Mouse (Mus musculus) liver, embryonic 14.5 days (tissue): Measurements from ENCODE around the gene Camsap3.

Experiments
- CTCF ChIP-seq: IDR thresholded peaks from 2 replicates; pipeline ENCODE4 v1.5.1; 2016; ENCODE audit warnings: antibody characterized with exemption, low read depth, control low read depth
- EP300 ChIP-seq: IDR thresholded peaks from 2 replicates; pipeline ENCODE4 v1.6.1; 2016; ENCODE audit warnings: antibody characterized with exemption, low read depth

DNA sequence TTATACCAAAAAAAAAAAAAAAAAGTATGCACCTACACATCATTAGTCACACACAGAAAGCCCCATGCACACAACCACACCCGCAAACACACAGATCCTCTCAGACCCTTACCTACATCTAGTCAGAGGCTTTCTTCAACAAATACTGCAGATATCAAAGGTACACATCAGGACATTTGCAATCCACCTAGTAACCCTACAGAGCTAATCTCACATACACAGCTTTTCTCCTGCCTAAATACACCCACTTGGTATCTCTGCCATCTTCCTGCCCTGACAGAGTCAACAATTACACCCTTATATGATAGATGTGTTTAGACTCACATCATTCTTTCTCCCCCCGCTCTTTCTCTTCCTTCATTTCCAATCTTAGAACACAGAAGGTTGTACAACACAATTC, 641 bp upstream of the Camsap3 start:
- TF ChIP-seq EP300, result peak; percentile 54
- no peak for TF ChIP-seq CTCF
